Mouse (Mus musculus): ENCODE measurements around the gene Srbd1.

The Srbd1 gene

GRCm38 (mm10) chr17:85982271-85982670 lies 162.7 kb downstream of the Srbd1 start:
- no peak for DNase-seq (ENCODE audit: low read depth)

GRCm38 (mm10) chr17:85981869-85982268 lies 163.1 kb downstream of the Srbd1 start:
- no peak for DNase-seq (ENCODE audit: low read depth)

GRCm38 (mm10) chr17:85978876-85979275 lies 166.1 kb downstream of the Srbd1 start:
- DNase-seq (ENCODE audit: low read depth): no peak

GRCm38 (mm10) chr17:85975077-85975476 lies 169.9 kb downstream of the Srbd1 start:
- DNase-seq (ENCODE audit: low read depth): peak; percentile 57

GRCm38 (mm10) chr17:85974591-85974990 lies 170.4 kb downstream of the Srbd1 start:
- DNase-seq (ENCODE audit: low read depth): no peak

- no peak for DNase-seq (ENCODE audit: low read depth)
Observed at GRCm38 (mm10) chr17:85971120-85971519, 173.9 kb downstream of the Srbd1 start.

- peak; percentile 70 for DNase-seq (ENCODE audit: low read depth)
Observed at GRCm38 (mm10) chr17:85961653-85962052, 183.3 kb downstream of the Srbd1 start.

- no peak for DNase-seq (ENCODE audit: low read depth)
Observed at GRCm38 (mm10) chr17:85951771-85952170, 193.2 kb downstream of the Srbd1 start.

GRCm38 (mm10) chr17:85949919-85950505 lies 195.0 kb downstream of the Srbd1 start:
- no peak for DNase-seq (ENCODE audit: low read depth)

GRCm38 (mm10) chr17:85948911-85949909 lies 195.8 kb downstream of the Srbd1 start:
- peak; percentile 53 for DNase-seq (ENCODE audit: low read depth)

GRCm38 (mm10) chr17:85944726-85945125 lies 200.2 kb downstream of the Srbd1 start:
- no peak for DNase-seq (ENCODE audit: low read depth)

- peak; percentile 24 for DNase-seq (ENCODE audit: low read depth)
Observed at GRCm38 (mm10) chr17:85943994-85944640, 200.9 kb downstream of the Srbd1 start.

- DNase-seq (ENCODE audit: low read depth): no peak
Observed at GRCm38 (mm10) chr17:85943551-85943981, 201.4 kb downstream of the Srbd1 start.

- no peak for DNase-seq (ENCODE audit: low read depth)
Observed at GRCm38 (mm10) chr17:85943071-85943470, 201.9 kb downstream of the Srbd1 start.

- DNase-seq (ENCODE audit: low read depth): no peak
Observed at GRCm38 (mm10) chr17:85942123-85942522, 202.9 kb downstream of the Srbd1 start.

GRCm38 (mm10) chr17:85941141-85941738 lies 203.7 kb downstream of the Srbd1 start:
- DNase-seq (ENCODE audit: low read depth): peak; percentile 23

- no peak for DNase-seq (ENCODE audit: low read depth)
Observed at GRCm38 (mm10) chr17:85937131-85937530, 207.8 kb downstream of the Srbd1 start.

- no peak for DNase-seq (ENCODE audit: low read depth)
Observed at GRCm38 (mm10) chr17:85935268-85935667, 209.7 kb downstream of the Srbd1 start.
